Mouse (Mus musculus) heart, adult 2 months (tissue): ENCODE measurements around the gene Insl3.

Source experiments
- CTCF ChIP-seq: fragments of 200-600 bp; IDR thresholded peaks from 2 replicates; pipeline ENCODE4 v1.8.1; 2022; ENCODE audit warnings: antibody characterized with exemption, mild to moderate bottlenecking, moderate library complexity
- EP300 ChIP-seq: fragments of 200-500 bp; IDR thresholded peaks from 2 replicates; pipeline ENCODE4 v1.6.1; 2011; ENCODE audit warnings: low read depth, low read length, control low read depth; ENCODE audit not compliant: insufficient read depth
- POLR2A ChIP-seq: fragments of 200-500 bp; IDR thresholded peaks from 2 replicates; pipeline ENCODE4 v1.6.1; 2011; ENCODE audit warnings: mild to moderate bottlenecking, low read depth, low read length, control low read depth; ENCODE audit not compliant: insufficient read depth

DNA sequence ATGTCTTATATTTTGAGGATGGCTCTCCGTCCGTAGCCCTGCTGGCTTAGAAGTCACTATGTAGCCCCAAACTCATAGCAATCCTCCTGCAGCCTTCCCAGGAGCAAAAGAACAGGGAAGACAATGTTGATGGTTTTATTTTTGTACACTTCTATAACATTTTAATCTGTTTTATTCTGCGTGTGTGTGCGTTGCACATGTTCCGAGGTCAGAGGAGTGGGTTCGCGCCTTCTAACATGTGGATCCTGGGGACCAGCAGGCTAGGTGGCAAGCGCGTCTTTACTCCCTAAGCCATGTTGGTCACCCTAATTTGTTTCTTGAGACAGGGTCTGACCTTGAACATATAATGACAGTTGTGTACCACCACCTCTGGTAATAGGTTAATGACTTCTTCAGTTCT lies 12.2 kb upstream of the Insl3 start:
- no peak for TF ChIP-seq CTCF
- TF ChIP-seq POLR2A, result no peak
- no peak for TF ChIP-seq EP300
